Mouse (Mus musculus): ENCODE data around the gene Gna13. TPM values are rescaled to one million over a fixed set of nuclear protein-coding genes. Genes with fewer than 3 reads are reported as not detected.
"Not testable (repeated sequence)": the region's sequence is repeated elsewhere in the genome, so short reads cannot be mapped to it uniquely, and the experiment has no call there.

Gna13 gene
- 10 to 100 TPM; 65.2 to 70.7 TPM for total RNA-seq (2021)
- long read RNA-seq, experiment 1, full-length matches to known transcripts = 39 of 47 reads
- long read RNA-seq, experiment 1, partial matches to known transcripts = 2 of 47 reads
- long read RNA-seq, experiment 1, other reads (novel, unspliced or antisense) = 6 of 47 reads
- long read RNA-seq, experiment 2, transcript Gna13-202 (3 exons, 914 nt) = major isoform, 7 of 8 reads
- long read RNA-seq, experiment 2, partial matches to known transcripts = 0 of 8 reads
- long read RNA-seq, experiment 2, other reads (novel, unspliced or antisense) = 1 of 8 reads

- peak; percentile 93 to 95 for DNase-seq
Observed at GRCm38 (mm10) chr11:109362463-109363190, at the start of gene Gna13. Gna13 (plus strand) TSS chr11:109362831.

- DNase-seq = peak; percentile 60 to 76
Observed at GRCm38 (mm10) chr11:109316921-109317320, 45.7 kb upstream of the Gna13 start.

- no peak for DNase-seq
Observed at GRCm38 (mm10) chr11:109319471-109319870, 43.2 kb upstream of the Gna13 start.

GRCm38 (mm10) chr11:109319946-109320345 lies 42.7 kb upstream of the Gna13 start:
- no peak for DNase-seq

- no peak for DNase-seq
Observed at GRCm38 (mm10) chr11:109320361-109320933, 42.2 kb upstream of the Gna13 start.

- DNase-seq = no peak
Observed at GRCm38 (mm10) chr11:109326270-109326669, 36.4 kb upstream of the Gna13 start.

- DNase-seq = no peak
Observed at GRCm38 (mm10) chr11:109327381-109327780, 35.2 kb upstream of the Gna13 start.

- DNase-seq = peak; percentile 46 to 51
Observed at GRCm38 (mm10) chr11:109327952-109328351, 34.7 kb upstream of the Gna13 start.

GRCm38 (mm10) chr11:109329331-109329730 lies 33.3 kb upstream of the Gna13 start:
- DNase-seq = peak in 1 of 2 experiments; percentile 27

GRCm38 (mm10) chr11:109330706-109331393 lies 31.8 kb upstream of the Gna13 start:
- no peak for DNase-seq

GRCm38 (mm10) chr11:109331424-109331824 lies 31.2 kb upstream of the Gna13 start:
- peak; percentile 95 to 97 for DNase-seq

- peak; percentile 72 to 77 for DNase-seq
Observed at GRCm38 (mm10) chr11:109332722-109333121, 29.9 kb upstream of the Gna13 start.

- no peak for DNase-seq
Observed at GRCm38 (mm10) chr11:109334773-109335172, 27.9 kb upstream of the Gna13 start.

- DNase-seq = no peak
Observed at GRCm38 (mm10) chr11:109335890-109336289, 26.7 kb upstream of the Gna13 start.

GRCm38 (mm10) chr11:109339155-109339938 lies 23.3 kb upstream of the Gna13 start:
- no peak for DNase-seq

GRCm38 (mm10) chr11:109340541-109340940 lies 22.1 kb upstream of the Gna13 start:
- DNase-seq = no peak

- not testable (repeated sequence) for DNase-seq
Observed at GRCm38 (mm10) chr11:109342666-109343065, 20.0 kb upstream of the Gna13 start.

GRCm38 (mm10) chr11:109343558-109343957 lies 19.1 kb upstream of the Gna13 start:
- no peak for DNase-seq

- DNase-seq = peak; percentile 66 to 83
Observed at GRCm38 (mm10) chr11:109343991-109344599, 18.5 kb upstream of the Gna13 start.

GRCm38 (mm10) chr11:109347242-109347959 lies 15.2 kb upstream of the Gna13 start:
- DNase-seq = peak; percentile 93 to 95
